Mouse (Mus musculus) bone marrow, adult 2 months (tissue): Measurements from ENCODE around the gene Nabp2.

ENCODE experiments used
- CTCF ChIP-seq: fragments of 200-500 bp; IDR thresholded peaks from 2 replicates; pipeline ENCODE4 v1.5.1; 2011; ENCODE audit warnings: low read length, control low read depth; ENCODE audit not compliant: control insufficient read depth, insufficient read depth
- POLR2A ChIP-seq: fragments of 200-500 bp; IDR thresholded peaks from 2 replicates; pipeline ENCODE4 v1.6.1; 2011; ENCODE audit warnings: low read depth, mild to moderate bottlenecking, control low read depth, low read length, borderline replicate concordance; ENCODE audit not compliant: control insufficient read depth

DNA sequence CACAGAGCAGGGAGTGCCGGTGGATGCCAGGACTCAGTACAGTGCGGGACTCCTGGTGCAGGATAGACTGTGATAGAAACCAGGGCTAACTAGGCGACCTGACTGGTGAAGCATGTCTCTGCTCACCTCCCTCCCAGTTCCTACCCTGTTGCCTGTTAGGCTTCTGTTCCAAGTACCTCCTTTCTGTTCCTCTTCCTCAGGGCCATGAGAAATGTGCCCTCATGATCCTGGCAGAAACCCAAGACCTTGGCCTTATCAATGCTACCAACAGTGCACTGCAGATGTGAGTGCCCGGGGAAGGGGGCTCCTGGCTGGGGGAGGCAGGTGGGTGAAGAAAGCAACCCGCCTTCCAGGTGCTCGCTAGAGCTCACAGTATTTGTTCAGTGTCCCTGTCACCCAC is 21.7 kb downstream of the Nabp2 start:
- TF ChIP-seq POLR2A, result no peak
- TF ChIP-seq CTCF, result no peak
